Mouse (Mus musculus) heart, postnatal 36 days (tissue): ENCODE data around the gene P2rx7. TPM values are rescaled to one million over a fixed set of nuclear protein-coding genes. Genes with fewer than 3 reads are reported as not detected.
"Not testable (repeated sequence)": the region's sequence is repeated elsewhere in the genome, so short reads cannot be mapped to it uniquely, and the experiment has no call there.

Experiments
- DNase-seq, 2 experiments: peaks; one replicate each; pipeline ENCODE4 v3.0.0; 2021 to 2022
- intact Hi-C: fragments of 180-260 bp; cut with DNase I; formaldehyde crosslinking; loops from one replicate; pipeline ENCODE4 v1.15.1; 2025
- total RNA-seq, 2 experiments: library from RNA; stranded (reverse); gene quantifications; 2 replicates each; pipeline ENCODE4 v1.2.3; 2021

Gene P2rx7
- total RNA-seq, 2 experiments from 2014 or later: 4.4 TPM

- intact Hi-C loops: no loop called here
- peak; percentile 42 to 46 for DNase-seq
Observed at GRCm38 (mm10) chr5:122644111-122644607, 448 bp downstream of the P2rx7 start.

- DNase-seq: no peak
- intact Hi-C loops: no loop called here
Observed at GRCm38 (mm10) chr5:122645290-122645689, 1.6 kb downstream of the P2rx7 start.

GRCm38 (mm10) chr5:122646050-122646449 is 2.3 kb downstream of the P2rx7 start:
- intact Hi-C loops: no loop called here
- no peak for DNase-seq

GRCm38 (mm10) chr5:122647256-122647924 is 3.7 kb downstream of the P2rx7 start:
- intact Hi-C loops: no loop called here
- DNase-seq: no peak

GRCm38 (mm10) chr5:122647952-122648374 is 4.3 kb downstream of the P2rx7 start:
- intact Hi-C loops, DNase-seq: not testable (repeated sequence)

GRCm38 (mm10) chr5:122649264-122649663 is 5.6 kb downstream of the P2rx7 start:
- intact Hi-C loops: no loop called here
- no peak for DNase-seq

- intact Hi-C loops: loop anchor here (5.0 kb wide), 1 partner anchor 77 kb away; no protein-coding TSS in a partner anchor
- DNase-seq: no peak
Observed at GRCm38 (mm10) chr5:122650100-122650499, 6.4 kb downstream of the P2rx7 start.

- intact Hi-C loops: loop anchor here (5.0 kb wide), 1 partner anchor 75 kb away; no protein-coding TSS in a partner anchor
- no peak for DNase-seq
Observed at GRCm38 (mm10) chr5:122652506-122652905, 8.8 kb downstream of the P2rx7 start.

- intact Hi-C loops: loop anchor here (5.0 kb wide), 1 partner anchor 74 kb away; no protein-coding TSS in a partner anchor
- no peak for DNase-seq
Observed at GRCm38 (mm10) chr5:122653112-122653445, 9.4 kb downstream of the P2rx7 start.

GRCm38 (mm10) chr5:122653446-122654267 is 9.9 kb downstream of the P2rx7 start:
- no peak for DNase-seq
- intact Hi-C loops: loop anchor here (5.0 kb wide), 1 partner anchor 74 kb away; no protein-coding TSS in a partner anchor

- intact Hi-C loops: loop anchor here (5.0 kb wide), 1 partner anchor 73 kb away; no protein-coding TSS in a partner anchor
- no peak for DNase-seq
Observed at GRCm38 (mm10) chr5:122654268-122654573, 10.5 kb downstream of the P2rx7 start.

- DNase-seq: no peak
- intact Hi-C loops: no loop called here
Observed at GRCm38 (mm10) chr5:122656808-122657207, 13.1 kb downstream of the P2rx7 start.

GRCm38 (mm10) chr5:122662501-122662900 is 18.8 kb downstream of the P2rx7 start:
- intact Hi-C loops: no loop called here

GRCm38 (mm10) chr5:122665036-122665435 is 21.3 kb downstream of the P2rx7 start:
- DNase-seq: no peak
- intact Hi-C loops: no loop called here

More at GRCm38 (mm10) chr5:122662501-122662900, 18.8 kb downstream of the P2rx7 start:
- DNase-seq: no peak

- intact Hi-C loops: no loop called here
- no peak for DNase-seq
Observed at GRCm38 (mm10) chr5:122668981-122669897, 25.5 kb downstream of the P2rx7 start.

- DNase-seq, intact Hi-C loops: not testable (repeated sequence)
Observed at GRCm38 (mm10) chr5:122671641-122672040, 27.9 kb downstream of the P2rx7 start.

GRCm38 (mm10) chr5:122672298-122672697 is 28.6 kb downstream of the P2rx7 start:
- no peak for DNase-seq
- intact Hi-C loops: no loop called here

GRCm38 (mm10) chr5:122676002-122676401 is 32.3 kb downstream of the P2rx7 start:
- DNase-seq: no peak
- intact Hi-C loops: no loop called here

- intact Hi-C loops: no loop called here
Observed at GRCm38 (mm10) chr5:122677983-122678382, 34.3 kb downstream of the P2rx7 start.

GRCm38 (mm10) chr5:122679881-122680280 is 36.2 kb downstream of the P2rx7 start:
- intact Hi-C loops: no loop called here
- DNase-seq: no peak

More at GRCm38 (mm10) chr5:122677983-122678382, 34.3 kb downstream of the P2rx7 start:
- no peak for DNase-seq
